Mouse (Mus musculus) forebrain, embryonic 11.5 days (tissue): ENCODE data around the gene Cwh43. TPM values are rescaled to one million over a fixed set of nuclear protein-coding genes. Genes with fewer than 3 reads are reported as not detected.
A peak's percentile ranks its signal among the peaks of the same experiment; 100 is the strongest.

ENCODE experiments used
- ATAC-seq: fragments of 200-750 bp; cut with Nextera tagmentation; replicated peaks from 2 replicates; pipeline ENCODE4 v1.8.0; 2017; ENCODE audit warnings: moderate TSS enrichment; ENCODE audit not compliant: low FRiP score
- DNase-seq: peaks from one replicate; pipeline ENCODE4 v3.0.0-alpha.2; 2017; ENCODE audit warnings: low spot score
- H3K27ac ChIP-seq: fragments of 300-500 bp; sonication (generic); 2 replicates; pipeline ENCODE4 v1.5.1; 2014; ENCODE audit warnings: low read depth, low read length
- H3K27me3 ChIP-seq: fragments of 300-500 bp; sonication (generic); 2 replicates; pipeline ENCODE4 v1.6.1; 2014; ENCODE audit warnings: mild to moderate bottlenecking, low read length, mixed read lengths; ENCODE audit not compliant: control insufficient read depth, insufficient read depth
- H3K36me3 ChIP-seq: fragments of 300-500 bp; sonication (generic); 2 replicates; pipeline ENCODE4 v1.6.1; 2014; ENCODE audit warnings: mild to moderate bottlenecking, low read length, moderate library complexity, mixed read lengths; ENCODE audit not compliant: control insufficient read depth, insufficient read depth
- H3K4me1 ChIP-seq: fragments of 300-500 bp; sonication (generic); replicated peaks from 2 replicates; pipeline ENCODE4 v1.6.1; 2014; ENCODE audit warnings: low read length, mixed read lengths; ENCODE audit not compliant: control insufficient read depth, insufficient read depth
- H3K4me2 ChIP-seq: fragments of 300-500 bp; sonication (generic); 2 replicates; pipeline ENCODE4 v1.6.1; 2014; ENCODE audit warnings: low read depth, mild to moderate bottlenecking, low read length, moderate library complexity, mixed read lengths; ENCODE audit not compliant: severe bottlenecking
- H3K4me3 ChIP-seq: fragments of 300-500 bp; sonication (generic); 2 replicates; pipeline ENCODE4 v1.5.1; 2014; ENCODE audit warnings: low read depth, low read length
- H3K9ac ChIP-seq: fragments of 300-500 bp; sonication (generic); 2 replicates; pipeline ENCODE4 v1.6.1; 2014; ENCODE audit warnings: low read length
- H3K9me3 ChIP-seq: fragments of 300-500 bp; sonication (generic); 2 replicates; pipeline ENCODE4 v1.6.1; 2016; ENCODE audit warnings: low read length, mixed read lengths; ENCODE audit not compliant: control insufficient read depth
- WGBS: fragments of 180-500 bp; shearing (Covaris S2); extraction: QIAGEN DNeasy Blood & Tissue Kit; methylation state at CpG from one replicate; pipeline ENCODE4 v1.1.7; 2014; 5-methylcytosine and 5-hydroxymethylcytosine counted together
- polyA plus RNA-seq: library from polyadenylated mRNA; unstranded; fragments of >200 nt; fragmentation: Nextera tagmentation; extraction: Ambion mirVana; gene quantifications from 2 replicates; pipeline ENCODE4 v1.2.1, GENCODE M21; 2014

Gene Cwh43
- not detected in 2 replicates for polyA plus RNA-seq

DNA sequence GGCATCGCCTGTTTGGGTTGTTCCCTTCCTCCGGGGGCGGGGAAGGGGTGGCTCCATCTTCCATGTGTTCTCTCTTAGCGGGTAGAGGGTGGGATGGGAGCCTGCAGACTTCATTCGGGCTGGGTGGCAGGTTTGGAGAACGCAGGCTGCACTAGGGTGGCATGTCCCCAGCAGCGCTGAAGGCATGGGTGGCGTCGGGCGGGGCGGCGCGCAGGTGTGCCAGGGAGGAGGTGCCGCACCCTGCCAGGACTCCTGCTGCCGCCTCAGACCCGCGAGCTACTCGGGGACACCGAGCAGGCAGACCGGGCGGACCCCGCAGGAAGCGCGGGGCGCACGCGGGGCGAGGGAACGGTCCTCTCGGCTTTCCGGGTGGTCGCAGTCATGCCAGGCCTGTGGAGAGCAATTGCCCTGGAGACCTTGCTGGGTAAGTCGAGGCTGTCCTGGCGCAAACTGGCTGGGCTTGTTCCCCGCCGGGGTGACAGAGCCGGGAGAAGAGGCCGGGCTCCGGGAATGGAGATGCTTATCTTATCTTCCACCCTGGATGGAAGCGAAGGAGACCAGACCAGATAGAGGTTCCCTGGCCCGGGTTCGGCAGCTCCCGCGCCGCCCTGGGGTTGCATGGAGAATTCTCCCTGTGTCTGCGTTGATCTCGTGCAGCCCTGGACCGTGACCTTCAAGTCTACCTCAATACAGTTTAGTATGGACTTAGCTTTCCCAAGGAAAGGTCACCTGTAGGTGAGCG is at the start of gene Cwh43:
Gene Cwh43 (plus strand): TSS at position 95 of the 742 bp plus-strand sequence.
- 3% methylated on average over 49 of the region's 49 CpGs for WGBS
- Histone ChIP-seq H3K27me3 (peaks cover 17% of the 10 kb centered on the region), H3K9ac (no peak within 1 kb of the TSS), H3K9me3 (no peaks in the 10 kb centered on the region), H3K4me3 (peak within 1 kb of the TSS; percentile 23), H3K4me1 (peaks cover 7% of the 10 kb centered on the region; the same call in 1 of the 2 replicates), H3K27ac (no peak within 1 kb of the TSS), H3K36me3 (no peaks in the 10 kb centered on the region), H3K4me2 (peak within 1 kb of the TSS; percentile 48)
- DNase-seq (peak; percentile 57), ATAC-seq (0 out of 2 replicates have a peak, but pooled peaks have one; percentile 10)

DNA sequence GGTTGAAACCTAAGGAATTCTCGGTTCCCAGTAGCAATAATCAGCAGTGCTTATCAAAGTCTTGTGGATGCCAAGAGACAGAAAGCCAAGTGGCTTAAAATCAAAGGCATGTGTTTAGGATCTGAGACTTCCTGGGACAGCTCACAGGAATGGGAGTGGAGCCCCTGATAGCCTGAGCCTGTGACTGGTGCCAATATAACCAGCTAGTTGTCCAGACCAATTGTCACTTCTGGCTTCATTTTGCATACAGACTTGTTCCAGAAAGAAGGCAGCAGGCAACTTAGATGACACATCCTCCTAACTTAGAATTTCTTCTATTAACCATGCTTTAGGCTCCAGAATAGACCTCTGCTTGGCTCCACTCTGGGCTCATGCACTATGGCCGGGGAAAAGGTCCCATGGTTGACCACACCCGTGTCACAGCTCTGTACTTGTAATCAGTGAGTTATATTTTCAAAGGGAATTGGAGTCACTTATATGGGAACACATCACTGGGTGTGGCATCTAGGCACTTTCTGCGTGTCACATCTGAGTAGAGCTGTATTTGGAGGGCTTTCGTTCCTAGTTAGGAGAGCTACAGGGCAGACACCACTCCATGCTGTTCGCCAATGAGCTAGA is 46.6 kb upstream of the Cwh43 start:
- no peak for ATAC-seq

DNA sequence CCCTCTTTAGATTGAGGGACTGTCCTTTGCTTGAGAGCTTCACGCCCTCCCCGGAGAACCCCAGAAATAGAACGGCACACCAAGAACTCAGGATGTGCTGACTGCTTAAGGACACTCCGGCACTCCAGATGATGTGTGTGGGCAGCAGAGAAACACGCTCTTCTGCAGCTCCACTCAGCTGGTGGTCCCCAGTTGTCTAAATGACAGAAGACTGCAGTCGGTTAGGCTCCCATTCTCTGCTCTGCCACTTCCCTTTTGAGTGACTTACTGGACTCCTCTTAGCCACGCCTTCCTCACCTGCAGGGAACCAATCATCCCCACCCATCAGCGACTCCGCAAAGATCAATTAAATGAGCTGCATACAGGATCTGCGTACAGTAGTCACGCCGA is 46.1 kb upstream of the Cwh43 start:
- Histone ChIP-seq H3K9ac (no peak overlapping the region), H3K36me3 (no peaks in the 10 kb centered on the region), H3K4me1 (no peaks in the 10 kb centered on the region; the same call in 1 of the 2 replicates), H3K27me3 (no peaks in the 10 kb centered on the region), H3K4me2 (no peak overlapping the region), H3K4me3 (no peak overlapping the region), H3K9me3 (no peaks in the 10 kb centered on the region), H3K27ac (no peak overlapping the region)
- DNase-seq = no peak
- no peak for ATAC-seq
- 37% methylated on average over 12 of the region's 12 CpGs for WGBS

More for the DNA sequence above, 46.6 kb upstream of the Cwh43 start:
- H3K9ac ChIP-seq = no peak overlapping the region
- H3K4me2 ChIP-seq = no peak overlapping the region
- H3K4me1 ChIP-seq = no peaks in the 10 kb centered on the region; the same call in 1 of the 2 replicates
- H3K27ac ChIP-seq = no peak overlapping the region
- no peaks in the 10 kb centered on the region for H3K36me3 ChIP-seq
- WGBS = 85% methylated on average over 6 of the region's 6 CpGs
- DNase-seq = no peak
- no peaks in the 10 kb centered on the region for H3K9me3 ChIP-seq
- H3K27me3 ChIP-seq = no peaks in the 10 kb centered on the region
- H3K4me3 ChIP-seq = no peak overlapping the region

DNA sequence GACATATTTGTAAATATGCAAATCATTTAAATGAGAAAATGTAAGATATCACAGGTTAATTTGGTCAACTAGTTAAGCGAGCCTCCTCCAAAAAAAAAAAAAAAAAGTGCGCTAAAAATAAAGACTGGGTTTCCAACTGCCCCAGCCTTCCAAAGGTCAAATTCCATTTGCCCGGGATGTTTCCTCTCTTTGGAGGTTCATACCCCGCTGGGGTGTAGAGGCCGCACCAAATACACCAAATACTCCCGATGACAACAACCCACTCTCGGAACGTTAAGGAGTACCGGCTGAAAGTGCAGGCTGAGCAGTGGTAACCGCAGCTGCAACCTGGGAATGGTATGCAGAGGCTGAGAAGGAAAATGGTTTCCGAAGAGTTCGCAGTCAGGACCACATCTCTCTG is 45.6 kb upstream of the Cwh43 start:
- H3K36me3 ChIP-seq = no peaks in the 10 kb centered on the region
- no peak overlapping the region for H3K4me3 ChIP-seq
- no peak overlapping the region for H3K9ac ChIP-seq
- no peak overlapping the region for H3K4me2 ChIP-seq
- ATAC-seq = no peak
- WGBS = 31% methylated on average over 12 of the region's 12 CpGs
- H3K4me1 ChIP-seq = no peaks in the 10 kb centered on the region; the same call in 1 of the 2 replicates
- no peak for DNase-seq
- no peaks in the 10 kb centered on the region for H3K9me3 ChIP-seq
- no peaks in the 10 kb centered on the region for H3K27me3 ChIP-seq
- no peak overlapping the region for H3K27ac ChIP-seq

DNA sequence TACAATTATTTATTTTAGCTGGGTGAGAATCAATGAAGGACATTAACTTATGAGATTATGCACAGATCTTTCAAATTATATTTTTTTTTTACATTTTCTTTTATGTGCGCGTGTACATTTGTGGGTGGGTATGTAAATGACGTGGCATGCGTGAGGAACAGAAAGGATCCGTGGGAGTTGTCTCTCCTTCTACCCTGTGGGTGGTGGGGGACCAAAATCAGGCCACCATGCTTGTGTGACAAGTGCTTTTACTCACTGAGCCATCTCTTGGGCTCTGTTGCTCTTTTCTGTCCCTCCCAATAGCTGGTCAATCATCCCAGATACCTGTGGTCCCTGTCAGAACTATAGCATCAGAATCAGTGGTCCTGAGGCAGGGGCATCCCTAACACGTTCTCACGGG is 43.5 kb upstream of the Cwh43 start:
- Histone ChIP-seq H3K27ac (no peak overlapping the region), H3K27me3 (no peaks in the 10 kb centered on the region), H3K4me1 (no peaks in the 10 kb centered on the region; the same call in 1 of the 2 replicates), H3K9ac (no peak overlapping the region), H3K36me3 (no peaks in the 10 kb centered on the region), H3K4me3 (no peak overlapping the region), H3K4me2 (no peak overlapping the region), H3K9me3 (no peaks in the 10 kb centered on the region)
- DNase-seq = no peak
- 91% methylated on average over 7 of the region's 7 CpGs for WGBS
- ATAC-seq = no peak

DNA sequence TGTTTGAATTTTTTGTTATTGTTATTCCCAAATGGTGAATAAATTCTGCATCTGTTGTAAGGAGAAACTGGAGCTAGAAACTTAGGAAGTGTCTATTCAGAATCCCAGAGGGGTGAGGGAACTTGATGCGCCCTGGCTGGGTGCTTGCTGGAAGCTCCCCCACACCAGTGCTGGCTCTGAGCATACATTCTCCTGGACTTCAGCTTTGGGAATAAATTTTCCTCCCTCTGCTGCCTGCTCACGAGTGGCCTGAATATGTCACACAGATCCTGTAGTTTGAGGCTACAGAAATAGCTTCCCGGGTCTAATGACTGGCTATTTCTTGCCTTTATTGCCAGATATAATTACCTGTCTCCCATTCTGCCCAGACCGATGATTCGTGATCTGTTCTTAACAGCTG is 43.1 kb upstream of the Cwh43 start:
- DNase-seq (no peak), ATAC-seq (no peak)
- H3K36me3 ChIP-seq = no peaks in the 10 kb centered on the region
- H3K9ac ChIP-seq = no peak overlapping the region
- no peaks in the 10 kb centered on the region for H3K27me3 ChIP-seq
- no peaks in the 10 kb centered on the region; the same call in 1 of the 2 replicates for H3K4me1 ChIP-seq
- H3K27ac ChIP-seq = no peak overlapping the region
- no peak overlapping the region for H3K4me2 ChIP-seq
- 92% methylated on average over 5 of the region's 5 CpGs for WGBS
- no peak overlapping the region for H3K4me3 ChIP-seq
- no peaks in the 10 kb centered on the region for H3K9me3 ChIP-seq

DNA sequence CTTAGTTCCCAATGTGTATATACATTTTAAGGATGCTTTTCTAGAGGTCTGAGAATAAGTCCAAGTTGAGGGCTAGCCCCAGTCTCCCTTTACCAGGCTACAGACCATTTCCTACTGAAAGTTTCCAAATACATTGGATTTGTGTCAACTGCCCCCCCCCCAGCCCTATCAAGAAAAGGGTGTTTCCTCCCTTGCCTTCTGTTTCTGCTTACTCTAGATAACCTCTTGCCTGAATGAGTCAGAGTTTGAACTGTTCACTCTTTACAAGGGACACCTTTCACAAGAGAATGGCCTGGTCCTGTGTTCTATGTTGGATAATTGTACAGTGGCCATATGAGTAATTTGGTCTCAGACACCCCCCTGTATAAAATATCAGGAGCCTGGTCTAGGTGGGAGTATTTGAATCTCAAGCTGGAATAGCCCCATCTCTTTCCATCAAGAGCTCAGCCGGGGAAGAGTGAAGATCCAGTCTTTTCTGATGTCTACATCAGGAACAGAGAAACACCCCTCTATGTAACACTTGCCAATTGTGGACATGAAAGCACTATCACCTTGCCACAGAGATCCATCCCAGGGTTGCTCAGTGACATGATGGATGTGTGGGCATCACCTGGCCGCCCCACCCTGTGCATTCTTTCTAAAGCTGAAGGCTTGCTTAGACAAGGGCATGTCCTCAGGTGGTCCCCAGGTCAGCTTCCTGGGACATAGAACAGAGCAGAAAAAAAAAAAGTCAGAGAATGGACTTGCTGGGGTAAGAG is 41.6 kb upstream of the Cwh43 start:
- Histone ChIP-seq H3K27me3 (no peaks in the 10 kb centered on the region), H3K4me3 (no peak overlapping the region), H3K9ac (no peak overlapping the region), H3K9me3 (no peaks in the 10 kb centered on the region), H3K4me1 (no peaks in the 10 kb centered on the region; the same call in 1 of the 2 replicates), H3K27ac (no peak overlapping the region), H3K4me2 (no peak overlapping the region), H3K36me3 (no peaks in the 10 kb centered on the region)
- WGBS = 92% methylated on average over 2 of the region's 2 CpGs
- no peak for ATAC-seq
- DNase-seq = no peak

DNA sequence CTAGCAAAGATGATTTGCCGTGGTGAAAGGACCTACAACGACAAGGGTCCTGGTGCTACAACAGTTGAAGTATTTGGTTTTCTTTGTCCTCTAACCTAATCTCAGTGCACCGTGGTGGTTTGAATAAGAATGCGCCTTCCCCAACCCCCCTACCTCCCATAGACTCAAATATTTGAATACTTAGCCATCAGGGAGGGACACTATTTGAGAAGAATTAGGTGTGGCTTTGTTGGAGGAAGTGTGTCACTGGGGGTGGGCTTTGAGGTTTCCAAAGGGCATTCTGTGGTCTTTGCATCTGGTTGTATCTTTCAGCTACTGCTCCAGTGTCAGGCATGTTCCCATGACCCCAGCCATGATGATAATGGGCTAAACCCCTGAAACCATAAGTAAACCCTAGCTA is 38.0 kb upstream of the Cwh43 start:
- H3K4me2 ChIP-seq = no peak overlapping the region
- ATAC-seq = no peak
- H3K36me3 ChIP-seq = no peaks in the 10 kb centered on the region
- 68% methylated on average over 4 of the region's 4 CpGs for WGBS
- H3K9me3 ChIP-seq = no peaks in the 10 kb centered on the region
- no peak for DNase-seq
- no peak overlapping the region for H3K4me3 ChIP-seq
- H3K9ac ChIP-seq = no peak overlapping the region
- H3K4me1 ChIP-seq = no peaks in the 10 kb centered on the region
- no peak overlapping the region for H3K27ac ChIP-seq
- H3K27me3 ChIP-seq = no peaks in the 10 kb centered on the region
